Mouse (Mus musculus) stomach, embryonic 14.5 days (tissue): ENCODE data around the gene B3galt4. TPM values are rescaled to one million over a fixed set of nuclear protein-coding genes. Genes with fewer than 3 reads are reported as not detected.
"Not testable (repeated sequence)": the region's sequence is repeated elsewhere in the genome, so short reads cannot be mapped to it uniquely, and the experiment has no call there.

Experiments used
- ATAC-seq: fragments of 200-750 bp; cut with Nextera tagmentation; 2 replicates; pipeline ENCODE4 v1.8.0; 2017; ENCODE audit warnings: low read depth, moderate TSS enrichment; ENCODE audit not compliant: insufficient number of reproducible peaks, insufficient read depth, low FRiP score
- H3K27ac ChIP-seq: fragments of 300-500 bp; sonication (generic); 2 replicates; pipeline ENCODE4 v1.5.1; 2014; ENCODE audit warnings: mild to moderate bottlenecking, low read length, moderate library complexity, mixed read lengths
- H3K27me3 ChIP-seq: fragments of 300-500 bp; sonication (generic); 2 replicates; pipeline ENCODE4 v1.6.1; 2014; ENCODE audit warnings: low read length, control low read depth, mixed read lengths; ENCODE audit not compliant: control insufficient read depth, insufficient read depth
- H3K36me3 ChIP-seq: fragments of 300-500 bp; sonication (generic); 2 replicates; pipeline ENCODE4 v1.6.1; 2014; ENCODE audit warnings: mild to moderate bottlenecking, control low read depth, low read length, moderate library complexity, mixed read lengths; ENCODE audit not compliant: control insufficient read depth, insufficient read depth
- H3K4me1 ChIP-seq: fragments of 300-500 bp; sonication (generic); 2 replicates; pipeline ENCODE4 v1.6.1; 2014; ENCODE audit warnings: low read length, control low read depth, mixed read lengths; ENCODE audit not compliant: control insufficient read depth, insufficient read depth
- H3K4me2 ChIP-seq: fragments of 300-500 bp; sonication (generic); replicated peaks from 2 replicates; pipeline ENCODE4 v1.6.1; 2014; ENCODE audit warnings: low read depth, low read length, control low read depth
- H3K4me3 ChIP-seq: fragments of 300-500 bp; sonication (generic); 2 replicates; pipeline ENCODE4 v1.5.1; 2014; ENCODE audit warnings: low read depth, low read length, control low read depth
- H3K9ac ChIP-seq: fragments of 300-500 bp; sonication (generic); replicated peaks from 2 replicates; pipeline ENCODE4 v1.6.1; 2014; ENCODE audit warnings: low read depth, mild to moderate bottlenecking, control low read depth, low read length, moderate library complexity, mixed read lengths
- H3K9me3 ChIP-seq: fragments of 300-500 bp; sonication (generic); 2 replicates; pipeline ENCODE4 v1.6.1; 2016; ENCODE audit warnings: low read depth, low read length, control low read depth; ENCODE audit not compliant: control insufficient read depth
- WGBS: fragments of 180-500 bp; shearing (Covaris S2); extraction: QIAGEN DNeasy Blood & Tissue Kit; methylation state at CpG from one replicate; pipeline ENCODE4 v1.1.7; 2014; 5-methylcytosine and 5-hydroxymethylcytosine counted together
- polyA plus RNA-seq: library from polyadenylated mRNA; unstranded; fragments of >200 nt; fragmentation: Nextera tagmentation; extraction: Ambion mirVana; gene quantifications from 2 replicates; pipeline ENCODE4 v1.2.1, GENCODE M21; 2014

Gene B3galt4
- polyA plus RNA-seq, 1 experiment from 2014 or later: 2.9 TPM

DNA sequence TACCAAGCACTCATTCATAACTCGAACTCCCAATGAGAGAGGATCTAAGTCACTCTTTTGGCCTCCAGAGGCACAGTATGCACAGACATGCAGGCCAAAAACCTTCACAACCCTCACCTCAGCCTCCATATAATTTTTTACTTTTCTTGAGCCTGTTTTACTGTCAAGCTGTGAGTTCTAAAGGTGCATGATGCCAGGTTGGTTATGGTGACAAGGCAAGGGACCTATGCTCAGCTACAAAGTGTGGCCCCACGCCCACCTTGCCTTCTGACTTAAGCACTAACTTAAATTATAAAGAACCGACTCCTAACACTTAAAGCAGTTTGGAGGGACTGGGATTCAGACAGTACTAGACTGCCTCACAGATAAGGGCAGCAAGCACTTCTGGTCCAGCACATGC is 2.0 kb upstream of the B3galt4 start:
- H3K27ac ChIP-seq: no peak overlapping the region
- no peak overlapping the region; the same call in 1 of the 2 replicates for H3K4me3 ChIP-seq
- peaks cover 39% of the 10 kb centered on the region; the same call in 1 of the 2 replicates for H3K4me1 ChIP-seq
- 79% methylated on average over 3 of the region's 3 CpGs for WGBS
- H3K36me3 ChIP-seq: peaks cover 31% of the 10 kb centered on the region
- 0 out of 2 replicates have a peak overlapping the region, but pooled peaks have one; percentile 6 for H3K9ac ChIP-seq
- no peak for ATAC-seq
- no peaks in the 10 kb centered on the region for H3K27me3 ChIP-seq
- no peaks in the 10 kb centered on the region for H3K9me3 ChIP-seq
- 0 out of 2 replicates have a peak overlapping the region, but pooled peaks have one; percentile 100 for H3K4me2 ChIP-seq

DNA sequence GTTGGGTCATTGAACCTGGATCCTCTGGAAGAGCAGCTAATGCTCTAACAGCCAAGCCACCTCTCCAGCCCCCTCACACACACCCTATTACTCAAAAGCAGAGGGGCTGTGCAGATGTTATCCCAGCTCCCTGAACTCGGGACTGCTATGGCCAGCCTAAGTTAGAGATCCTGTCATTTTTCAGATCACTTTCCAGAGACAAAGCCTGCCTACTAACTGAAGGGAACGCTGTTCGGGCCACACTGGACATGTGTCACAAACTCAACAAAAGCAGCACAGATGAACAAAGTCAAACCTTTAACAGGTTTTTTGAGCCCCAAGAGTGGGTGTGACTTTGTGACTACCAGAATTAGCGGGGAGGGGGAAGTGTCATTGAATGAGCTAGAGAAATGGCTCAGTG is 1.6 kb upstream of the B3galt4 start:
- Histone ChIP-seq H3K4me2 (no peak overlapping the region), H3K36me3 (peaks cover 31% of the 10 kb centered on the region), H3K27ac (no peak overlapping the region), H3K27me3 (no peaks in the 10 kb centered on the region), H3K4me3 (no peak overlapping the region), H3K9ac (no peak overlapping the region; the same call in 1 of the 2 replicates), H3K9me3 (no peaks in the 10 kb centered on the region), H3K4me1 (peaks cover 39% of the 10 kb centered on the region; the same call in 1 of the 2 replicates)
- no peak for ATAC-seq
- 78% methylated on average over 4 of the region's 4 CpGs for WGBS

DNA sequence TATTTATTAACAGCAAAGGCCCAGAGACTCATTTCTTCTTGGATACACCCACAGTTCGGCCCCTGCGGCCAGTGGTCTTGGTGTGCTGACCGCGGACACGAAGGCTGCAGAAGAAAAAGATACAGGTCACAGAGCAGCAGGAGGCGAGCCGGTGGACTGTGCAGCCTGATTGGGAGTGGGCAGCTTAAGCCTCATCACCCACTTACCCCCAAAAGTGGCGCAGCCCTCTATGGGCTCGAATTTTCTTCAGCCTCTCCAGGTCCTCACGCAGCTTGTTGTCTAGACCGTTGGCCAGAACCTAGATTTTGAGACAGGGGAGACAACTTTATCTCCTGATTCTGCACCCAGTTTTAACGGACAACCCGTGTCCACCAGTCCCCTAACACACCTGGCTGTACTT is 727 bp upstream of the B3galt4 start:
- Histone ChIP-seq H3K9ac (peak overlapping the region; percentile 53; the same call in 1 of the 2 replicates), H3K36me3 (peaks cover 31% of the 10 kb centered on the region), H3K27ac (peak overlapping the region; percentile 86; the same call in 1 of the 2 replicates), H3K4me1 (peaks cover 39% of the 10 kb centered on the region; the same call in 1 of the 2 replicates), H3K4me2 (peak overlapping the region; percentile 83)
- WGBS: 72% methylated on average over 13 of the region's 13 CpGs
- not testable (repeated sequence) for ATAC-seq, H3K27me3 ChIP-seq, H3K9me3 ChIP-seq, H3K4me3 ChIP-seq

DNA sequence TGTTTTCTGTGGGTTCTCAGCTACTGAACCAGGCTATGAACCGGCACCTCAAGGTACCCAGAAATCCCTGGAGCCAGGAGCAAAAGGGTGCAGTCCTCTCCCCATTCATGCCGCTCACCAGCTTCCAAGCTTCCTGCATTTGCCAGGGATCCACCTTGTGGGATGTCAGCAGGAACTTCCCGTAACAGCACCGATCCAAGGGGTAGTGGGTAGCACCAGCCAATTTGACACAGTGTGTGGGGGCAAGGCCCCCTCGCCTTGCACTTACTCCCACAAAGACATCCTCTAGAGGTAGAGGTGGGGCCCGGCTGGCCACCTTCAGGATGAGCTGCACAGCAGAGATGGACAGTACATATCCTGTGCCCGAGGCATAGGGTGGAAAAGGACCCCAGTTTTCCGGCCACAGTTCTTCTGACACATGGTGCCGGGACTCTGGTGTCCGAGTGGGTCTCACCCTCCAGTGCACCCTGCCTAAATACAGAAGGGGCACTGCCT is 1.1 kb downstream of the B3galt4 start:
- peaks cover 37% of the 10 kb centered on the region for H3K36me3 ChIP-seq
- H3K4me2 ChIP-seq: peak overlapping the region; percentile 83
- ATAC-seq: no peak
- no peaks in the 10 kb centered on the region for H3K27me3 ChIP-seq
- H3K27ac ChIP-seq: no peak overlapping the region
- H3K9ac ChIP-seq: no peak overlapping the region
- H3K4me3 ChIP-seq: peak overlapping the region; percentile 41
- H3K4me1 ChIP-seq: peaks cover 34% of the 10 kb centered on the region; the same call in 1 of the 2 replicates
- H3K9me3 ChIP-seq: no peaks in the 10 kb centered on the region
- 72% methylated on average over 10 of the region's 10 CpGs for WGBS

DNA sequence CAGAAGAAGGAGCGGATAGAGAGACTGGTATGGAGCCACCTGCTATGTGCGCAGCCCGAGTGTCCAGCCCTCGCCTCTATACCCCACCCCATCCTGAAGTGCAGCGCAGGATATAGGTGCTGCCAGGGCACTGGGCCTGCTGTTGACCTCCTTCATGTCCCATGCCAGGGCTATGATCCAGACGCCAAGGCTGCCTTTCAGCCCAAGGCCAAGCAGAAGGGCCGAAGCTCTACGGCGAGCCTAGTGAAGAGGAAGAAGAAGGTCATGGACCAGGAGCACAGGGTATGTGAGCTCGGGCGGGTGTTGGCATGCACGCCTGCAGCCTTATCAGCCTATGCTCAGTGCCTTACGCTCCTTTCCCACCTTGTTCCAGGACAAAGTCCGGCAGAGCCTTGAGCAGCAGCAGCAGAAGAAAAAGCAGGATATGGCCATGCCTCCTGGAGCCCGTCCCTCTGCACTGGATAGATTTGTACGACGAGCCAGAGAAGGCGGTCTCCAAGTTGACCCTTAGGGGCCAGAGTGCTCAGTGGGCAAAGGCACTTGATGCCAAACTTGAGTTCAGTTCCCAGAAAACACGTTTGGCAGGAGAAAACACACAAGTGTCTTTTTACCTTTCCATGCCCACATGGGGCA is 2.3 kb downstream of the B3galt4 start:
- ATAC-seq: no peak
- Histone ChIP-seq H3K9ac (no peak overlapping the region), H3K36me3 (peaks cover 44% of the 10 kb centered on the region), H3K4me2 (no peak overlapping the region), H3K27ac (no peak overlapping the region), H3K4me3 (no peak overlapping the region), H3K9me3 (no peaks in the 10 kb centered on the region), H3K27me3 (no peaks in the 10 kb centered on the region), H3K4me1 (peaks cover 28% of the 10 kb centered on the region; the same call in 1 of the 2 replicates)
- WGBS: 84% methylated on average over 19 of the region's 19 CpGs

DNA sequence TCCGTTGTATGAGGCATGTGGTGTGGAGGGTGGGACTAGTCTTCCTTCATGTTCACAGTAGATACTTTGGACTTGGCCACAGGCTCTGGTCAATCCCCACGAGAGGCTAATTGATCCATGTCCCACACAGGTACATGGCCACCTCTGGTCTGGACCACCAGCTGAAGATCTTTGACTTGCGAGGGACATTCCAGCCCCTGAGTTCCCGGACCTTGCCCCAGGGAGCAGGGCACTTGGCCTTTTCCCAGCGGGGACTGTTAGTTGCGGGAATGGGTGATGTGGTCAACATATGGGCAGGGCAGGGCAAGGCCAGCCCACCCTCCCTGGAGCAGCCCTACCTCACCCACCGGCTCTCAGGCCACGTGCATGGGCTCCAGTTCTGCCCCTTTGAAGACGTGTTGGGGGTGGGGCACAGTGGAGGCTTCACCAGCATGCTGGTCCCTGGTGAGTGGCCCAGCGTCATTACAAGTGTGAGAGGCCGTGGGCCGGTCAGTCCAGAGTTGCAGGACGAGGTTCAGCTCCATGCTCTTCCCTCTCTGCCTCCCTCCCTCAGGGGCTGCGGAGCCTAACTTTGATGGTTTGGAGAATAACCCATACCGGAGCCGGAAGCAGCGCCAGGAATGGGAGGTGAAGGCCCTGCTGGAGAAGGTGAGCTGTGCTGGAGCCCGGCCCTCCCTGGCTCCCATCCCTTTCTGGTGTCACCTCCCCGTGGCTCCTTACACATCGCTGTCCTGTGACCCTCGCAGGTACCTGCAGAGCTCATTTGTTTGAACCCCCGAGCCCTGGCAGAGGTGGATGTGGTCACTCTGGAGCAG is 3.0 kb downstream of the B3galt4 start:
- no peak for ATAC-seq
- Histone ChIP-seq H3K4me2 (no peak overlapping the region), H3K9me3 (no peaks in the 10 kb centered on the region), H3K36me3 (peaks cover 46% of the 10 kb centered on the region), H3K4me3 (no peak overlapping the region), H3K27me3 (no peaks in the 10 kb centered on the region), H3K9ac (no peak overlapping the region), H3K27ac (no peak overlapping the region), H3K4me1 (peaks cover 21% of the 10 kb centered on the region; the same call in 1 of the 2 replicates)
- 85% methylated on average over 22 of the region's 22 CpGs for WGBS

DNA sequence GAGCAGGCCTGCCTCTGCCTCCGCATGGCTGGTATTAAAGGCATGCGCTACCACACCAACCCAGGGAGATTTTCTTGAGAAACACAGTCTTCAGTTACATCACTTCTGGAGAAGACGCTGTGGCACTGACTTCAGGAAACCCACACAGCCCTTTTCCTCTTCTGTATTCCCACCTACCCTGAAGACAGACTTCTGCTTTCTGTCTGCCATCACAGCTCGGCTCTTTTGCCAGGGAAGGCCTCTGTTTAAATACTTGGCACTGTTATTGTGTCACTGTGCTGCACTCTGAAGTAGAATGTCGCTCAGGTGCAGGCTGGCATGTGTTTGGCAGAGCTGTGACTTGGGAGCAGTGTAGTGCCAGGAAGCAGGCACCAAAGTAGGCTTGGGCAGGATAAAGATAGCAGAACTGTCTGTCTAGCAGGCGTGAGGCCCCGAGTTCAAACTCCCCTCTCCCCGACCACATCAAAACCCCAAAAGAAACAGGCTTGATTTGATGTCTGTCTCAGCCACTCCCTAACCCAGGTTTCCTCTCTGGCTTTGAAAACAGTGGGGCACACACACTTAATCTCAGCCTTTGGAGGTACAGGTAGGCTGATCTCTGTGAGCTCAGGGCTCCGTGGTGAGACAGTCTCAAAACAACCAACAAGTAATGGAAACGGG is 3.7 kb downstream of the B3galt4 start:
- ATAC-seq: no peak
- H3K4me3 ChIP-seq: no peak overlapping the region
- WGBS: 91% methylated on average over 10 of the region's 10 CpGs
- no peaks in the 10 kb centered on the region for H3K27me3 ChIP-seq
- peaks cover 43% of the 10 kb centered on the region for H3K36me3 ChIP-seq
- peaks cover 14% of the 10 kb centered on the region; the same call in 1 of the 2 replicates for H3K4me1 ChIP-seq
- H3K27ac ChIP-seq: no peak overlapping the region
- no peaks in the 10 kb centered on the region for H3K9me3 ChIP-seq
- H3K4me2 ChIP-seq: no peak overlapping the region
- H3K9ac ChIP-seq: no peak overlapping the region

DNA sequence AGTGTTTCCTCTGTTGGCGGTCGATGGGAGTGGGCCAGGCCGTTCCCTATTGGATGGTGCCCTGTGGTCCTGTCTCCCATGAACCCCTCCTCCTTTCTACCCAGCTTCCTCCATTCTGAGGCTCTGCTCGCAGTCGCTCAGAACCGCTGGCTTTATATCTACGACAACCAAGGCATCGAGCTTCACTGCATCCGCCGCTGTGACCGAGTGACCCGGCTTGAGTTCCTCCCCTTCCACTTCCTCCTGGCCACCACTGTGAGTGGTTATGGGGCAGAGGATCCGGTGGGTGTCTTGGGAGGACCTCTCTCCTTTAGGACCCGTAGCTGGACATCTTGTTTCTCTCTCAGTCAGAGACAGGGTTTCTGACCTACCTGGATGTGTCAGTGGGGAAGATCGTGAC is 7.8 kb downstream of the B3galt4 start:
- H3K4me1 ChIP-seq: peaks cover 14% of the 10 kb centered on the region; the same call in 1 of the 2 replicates
- H3K27me3 ChIP-seq: no peaks in the 10 kb centered on the region
- H3K27ac ChIP-seq: no peak overlapping the region
- H3K4me3 ChIP-seq: no peak overlapping the region
- peaks cover 30% of the 10 kb centered on the region; the same call in 1 of the 2 replicates for H3K36me3 ChIP-seq
- ATAC-seq: no peak
- 96% methylated on average over 15 of the region's 15 CpGs for WGBS
- no peak overlapping the region for H3K9ac ChIP-seq
- H3K9me3 ChIP-seq: no peaks in the 10 kb centered on the region
- H3K4me2 ChIP-seq: no peak overlapping the region
